Mouse (Mus musculus) spleen, postnatal 10 days (tissue): ENCODE measurements around the gene Ctnna2.

Experiments used
- DNase-seq, 2 experiments: peaks; one replicate each; pipeline ENCODE4 v3.0.0; 2021 to 2022; ENCODE audit warnings: low spot score in 2 of 2

Gene Ctnna2

GRCm38 (mm10) chr6:77817116-77817515, 162.4 kb downstream of the Ctnna2 start:
- DNase-seq, result no peak

GRCm38 (mm10) chr6:77811041-77811440, 168.5 kb downstream of the Ctnna2 start:
- DNase-seq, result no peak

GRCm38 (mm10) chr6:77802604-77803003, 176.9 kb downstream of the Ctnna2 start:
- DNase-seq, result no peak

- no peak for DNase-seq
Measured at GRCm38 (mm10) chr6:77783342-77783741, 196.2 kb downstream of the Ctnna2 start.

- no peak for DNase-seq
Measured at GRCm38 (mm10) chr6:77768357-77769103, 211.0 kb downstream of the Ctnna2 start.

- no peak for DNase-seq
Measured at GRCm38 (mm10) chr6:77758164-77758563, 221.3 kb downstream of the Ctnna2 start.

GRCm38 (mm10) chr6:77745426-77745825, 234.1 kb downstream of the Ctnna2 start:
- DNase-seq, result no peak

GRCm38 (mm10) chr6:77743651-77744050, 235.8 kb downstream of the Ctnna2 start:
- DNase-seq, result no peak

- no peak for DNase-seq
Measured at GRCm38 (mm10) chr6:77742988-77743387, 236.5 kb downstream of the Ctnna2 start.

- DNase-seq, result no peak
Measured at GRCm38 (mm10) chr6:77738640-77739039, 240.9 kb downstream of the Ctnna2 start.

- no peak for DNase-seq
Measured at GRCm38 (mm10) chr6:77724952-77725299, 254.6 kb downstream of the Ctnna2 start.

GRCm38 (mm10) chr6:77724042-77724951, 255.2 kb downstream of the Ctnna2 start:
- no peak for DNase-seq

GRCm38 (mm10) chr6:77694093-77694492, 285.4 kb downstream of the Ctnna2 start:
- no peak for DNase-seq

GRCm38 (mm10) chr6:77687173-77687572, 292.3 kb downstream of the Ctnna2 start:
- no peak for DNase-seq

GRCm38 (mm10) chr6:77650127-77650526, 329.4 kb downstream of the Ctnna2 start:
- DNase-seq, result no peak

GRCm38 (mm10) chr6:77644591-77644990, 334.9 kb downstream of the Ctnna2 start:
- no peak for DNase-seq

- DNase-seq, result no peak
Measured at GRCm38 (mm10) chr6:77638784-77639183, 340.7 kb downstream of the Ctnna2 start.

GRCm38 (mm10) chr6:77633997-77634396, 345.5 kb downstream of the Ctnna2 start:
- no peak for DNase-seq

- DNase-seq, result no peak
Measured at GRCm38 (mm10) chr6:77628573-77629192, 350.8 kb downstream of the Ctnna2 start.

- DNase-seq, result no peak
Measured at GRCm38 (mm10) chr6:77604642-77605392, 374.7 kb downstream of the Ctnna2 start.

- no peak for DNase-seq
Measured at GRCm38 (mm10) chr6:77603914-77604313, 375.6 kb downstream of the Ctnna2 start.

GRCm38 (mm10) chr6:77599244-77599643, 380.3 kb downstream of the Ctnna2 start:
- DNase-seq, result no peak
